Mouse (Mus musculus): ENCODE measurements at regions not wholly inside any gene's neighbourhood (a gene's known extent, or its start where the extent isn't known, plus 50 kb on each side); places are given as distances from the start of the nearest gene placed in this dataset.

GRCm38 (mm10) chr8:34562278-34562677 lies 450.7 kb upstream of the Gm10131 start:
- DNase-seq (ENCODE audit: low spot score in 2 of 2), result no peak

GRCm38 (mm10) chr8:34549786-34550185 lies 438.2 kb upstream of the Gm10131 start:
- DNase-seq (ENCODE audit: low spot score in 2 of 2), result no peak

GRCm38 (mm10) chr8:34546815-34547214 lies 435.3 kb upstream of the Gm10131 start:
- DNase-seq (ENCODE audit: low spot score in 2 of 2), result no peak

GRCm38 (mm10) chr8:34542361-34543038 lies 431.0 kb upstream of the Gm10131 start:
- DNase-seq (ENCODE audit: low spot score in 2 of 2), result no peak

- no peak for DNase-seq (ENCODE audit: low spot score in 2 of 2)
These were observed 427.7 kb upstream of the Gm10131 start for GRCm38 (mm10) chr8:34539232-34539631.

- DNase-seq (ENCODE audit: low spot score in 2 of 2), result no peak
These were observed 423.9 kb upstream of the Gm10131 start for GRCm38 (mm10) chr8:34535434-34535833.

- no peak for DNase-seq (ENCODE audit: low spot score in 2 of 2)
These were observed 421.9 kb upstream of the Gm10131 start for GRCm38 (mm10) chr8:34533421-34533820.

GRCm38 (mm10) chr8:34530896-34531679 lies 419.6 kb upstream of the Gm10131 start:
- DNase-seq (ENCODE audit: low spot score in 2 of 2), result no peak

- no peak for DNase-seq (ENCODE audit: low spot score in 2 of 2)
These were observed 418.5 kb upstream of the Gm10131 start for GRCm38 (mm10) chr8:34530046-34530445.

- DNase-seq (ENCODE audit: low spot score in 2 of 2), result no peak
These were observed 417.9 kb upstream of the Gm10131 start for GRCm38 (mm10) chr8:34529452-34529851.

GRCm38 (mm10) chr8:34528213-34528612 lies 416.7 kb upstream of the Gm10131 start:
- DNase-seq (ENCODE audit: low spot score in 2 of 2), result no peak

GRCm38 (mm10) chr8:34525231-34525630 lies 413.7 kb upstream of the Gm10131 start:
- DNase-seq (ENCODE audit: low spot score in 2 of 2), result no peak

GRCm38 (mm10) chr8:34523849-34524248 lies 412.3 kb upstream of the Gm10131 start:
- DNase-seq (ENCODE audit: low spot score in 2 of 2), result no peak

GRCm38 (mm10) chr8:34521316-34521715 lies 409.8 kb upstream of the Gm10131 start:
- no peak for DNase-seq (ENCODE audit: low spot score in 2 of 2)

GRCm38 (mm10) chr8:34520664-34521063 lies 409.1 kb upstream of the Gm10131 start:
- DNase-seq (ENCODE audit: low spot score in 2 of 2), result no peak

- no peak for DNase-seq (ENCODE audit: low spot score in 2 of 2)
These were observed 402.0 kb upstream of the Gm10131 start for GRCm38 (mm10) chr8:34513459-34514090.

GRCm38 (mm10) chr8:34505829-34506555 lies 394.5 kb upstream of the Gm10131 start:
- DNase-seq (ENCODE audit: low spot score in 2 of 2), result no peak

GRCm38 (mm10) chr8:34505102-34505501 lies 393.6 kb upstream of the Gm10131 start:
- DNase-seq (ENCODE audit: low spot score in 2 of 2), result no peak

- no peak for DNase-seq (ENCODE audit: low spot score in 2 of 2)
These were observed 391.1 kb upstream of the Gm10131 start for GRCm38 (mm10) chr8:34502606-34503162.

GRCm38 (mm10) chr8:34499196-34499595 lies 387.7 kb upstream of the Gm10131 start:
- DNase-seq (ENCODE audit: low spot score in 2 of 2), result no peak

- DNase-seq (ENCODE audit: low spot score in 2 of 2), result no peak
These were observed 385.2 kb upstream of the Gm10131 start for GRCm38 (mm10) chr8:34496751-34497150.

GRCm38 (mm10) chr8:34495974-34496373 lies 384.4 kb upstream of the Gm10131 start:
- no peak for DNase-seq (ENCODE audit: low spot score in 2 of 2)

Measured in spleen, postnatal 10 days (tissue).